Mouse (Mus musculus) spleen, postnatal 14 days (tissue): Measurements from ENCODE around the gene Ndufb3.
"Not testable (repeated sequence)": the region's sequence is repeated elsewhere in the genome, so short reads cannot be mapped to it uniquely, and the experiment has no call there.

Source experiments
- DNase-seq, 2 experiments: peaks; one replicate each; pipeline ENCODE4 v3.0.0; 2021 to 2022; ENCODE audit warnings: low spot score in 2 of 2

Gene Ndufb3

DNA sequence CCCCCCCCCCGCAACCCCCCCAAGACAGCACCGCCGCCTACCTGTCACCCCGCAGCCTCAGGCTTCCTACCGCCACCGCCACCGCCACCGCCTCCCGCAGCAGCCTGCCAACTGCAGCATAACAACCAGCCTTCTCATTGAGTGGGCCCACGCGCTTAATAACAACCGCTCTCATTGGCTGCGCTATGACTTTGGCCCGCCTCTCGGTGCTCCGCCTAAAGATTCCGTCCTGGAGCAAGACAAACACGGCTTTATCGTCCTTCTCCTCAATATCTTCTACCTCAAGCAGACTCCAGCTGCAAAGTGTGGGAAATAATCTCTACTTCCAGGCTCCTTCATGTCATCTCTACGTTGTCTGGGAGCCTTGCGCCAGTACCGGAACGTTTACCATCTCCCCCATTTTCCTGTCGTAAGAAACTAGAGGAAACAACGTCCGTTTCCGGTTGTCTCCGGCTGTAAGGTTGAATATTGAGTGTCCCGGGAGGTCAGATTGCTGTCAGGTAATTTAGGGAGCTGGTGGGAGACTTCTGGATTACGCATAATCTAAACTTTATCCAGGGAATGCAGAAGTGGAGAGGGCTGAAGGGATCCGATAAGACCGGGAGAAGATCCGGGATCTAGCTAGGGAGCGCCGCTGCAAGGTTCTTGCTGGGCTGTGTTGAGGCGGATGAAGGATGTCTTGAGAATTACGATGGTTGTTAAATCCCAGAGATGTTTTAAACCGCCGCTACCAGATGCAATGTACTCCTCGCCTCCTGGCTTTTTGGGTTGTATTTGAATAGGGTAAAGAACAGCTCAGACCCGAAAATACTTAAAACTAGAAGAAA lies at the start of gene Ndufb3, which contains the start of gene Fam126b:
TSS of gene Ndufb3 (plus strand) at position 214 of the 827 bp plus-strand sequence.
TSS of gene Fam126b (minus strand) at position 153 of the 827 bp plus-strand sequence.
- DNase-seq = peak; percentile 76 to 84

DNA sequence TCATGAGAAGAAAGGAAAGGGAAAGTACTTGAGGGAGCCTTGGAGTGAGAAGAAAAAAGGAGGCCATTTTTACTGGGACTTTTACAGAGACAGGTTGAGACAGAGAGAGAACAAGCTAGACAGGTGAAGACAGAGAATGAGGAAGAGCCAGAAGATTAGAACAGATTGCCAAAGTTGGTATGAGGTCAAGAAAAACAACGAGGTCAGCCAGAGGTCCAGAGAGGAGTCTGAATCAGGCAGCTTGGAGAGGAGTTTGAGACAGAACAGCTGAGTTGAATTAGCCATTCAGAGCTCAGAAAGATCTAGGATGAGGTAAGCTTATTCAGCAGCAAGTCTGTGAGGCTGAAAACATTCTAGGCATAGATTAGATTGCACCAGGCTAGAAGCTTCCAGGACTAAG lies 44.8 kb upstream of the Ndufb3 start:
- DNase-seq = no peak

DNA sequence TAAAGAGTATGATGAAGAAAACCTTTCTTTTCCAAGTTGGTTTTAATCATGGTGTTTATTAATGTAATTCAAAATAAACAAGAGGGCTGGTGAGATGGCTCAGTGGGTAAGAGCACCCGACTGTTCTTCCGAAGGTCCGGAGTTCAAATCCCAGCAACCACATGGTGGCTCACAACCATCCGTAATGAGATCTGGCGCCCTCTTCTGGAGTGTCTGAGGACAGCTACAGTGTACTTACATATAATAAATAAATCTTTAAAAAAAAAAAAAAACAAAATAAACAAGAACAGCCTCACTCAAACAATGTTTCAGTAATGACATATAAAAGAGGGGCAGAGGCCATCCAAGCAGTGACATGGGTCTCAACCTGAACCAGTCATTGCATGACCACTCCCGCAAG lies 25.8 kb upstream of the Ndufb3 start:
- not testable (repeated sequence) for DNase-seq

DNA sequence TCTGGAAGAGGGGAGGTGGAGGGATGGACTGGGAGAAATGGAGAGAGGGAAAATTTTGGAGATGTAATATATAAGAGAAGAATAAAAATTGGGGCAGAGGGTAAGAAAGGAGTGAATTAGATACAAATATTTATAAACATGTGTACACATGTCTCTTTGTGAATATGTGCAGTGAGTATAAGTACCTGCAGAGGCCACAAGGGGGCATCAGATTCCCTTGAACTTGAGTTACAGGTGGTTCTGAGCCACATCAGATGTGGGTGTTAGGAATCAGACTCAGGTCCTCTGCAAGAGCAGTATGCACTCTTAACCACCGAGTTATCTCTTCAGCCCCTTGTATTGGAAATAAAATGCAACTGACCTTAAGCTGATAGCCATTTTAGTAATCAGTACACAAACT lies 23.7 kb upstream of the Ndufb3 start:
- DNase-seq = peak in 1 of 2 experiments; percentile 55

DNA sequence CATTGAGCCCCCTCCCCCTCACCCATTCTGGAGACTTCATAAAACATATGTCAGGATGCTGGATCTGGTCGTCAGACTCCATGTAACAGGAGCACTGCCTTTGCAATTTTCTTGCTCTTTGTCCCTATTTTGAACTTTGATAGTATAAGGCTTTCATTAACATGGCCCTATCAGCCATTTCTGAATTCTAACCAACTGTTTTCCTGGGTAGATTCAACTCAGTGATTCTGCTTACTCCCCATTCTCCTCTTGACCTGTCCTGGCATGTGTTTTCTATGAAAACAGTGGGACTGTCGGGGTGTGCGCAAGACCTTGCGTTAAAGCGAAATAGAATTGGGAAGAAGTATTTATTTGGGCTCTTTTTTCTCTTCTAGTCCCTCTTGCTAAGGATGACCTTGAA lies 21.2 kb upstream of the Ndufb3 start:
- no peak for DNase-seq

DNA sequence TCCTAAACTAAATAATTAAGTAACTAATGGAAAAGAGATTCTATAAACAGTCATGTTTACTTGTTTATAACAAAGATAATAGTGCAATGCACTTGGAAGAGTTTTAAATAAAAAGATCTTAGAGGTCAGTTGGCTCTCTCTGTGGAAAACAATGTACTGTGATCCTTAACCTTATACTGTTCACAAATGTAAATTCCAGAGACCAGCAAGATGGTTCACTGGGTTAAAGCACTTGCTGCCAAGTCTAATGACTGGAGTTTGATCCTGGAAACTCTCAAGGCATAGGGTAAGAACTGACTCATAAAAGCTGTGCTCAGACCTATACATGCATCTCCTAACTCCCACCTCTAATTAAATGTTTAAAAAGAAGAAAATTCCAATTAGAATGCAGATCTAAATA lies 19.6 kb upstream of the Ndufb3 start:
- no peak for DNase-seq

DNA sequence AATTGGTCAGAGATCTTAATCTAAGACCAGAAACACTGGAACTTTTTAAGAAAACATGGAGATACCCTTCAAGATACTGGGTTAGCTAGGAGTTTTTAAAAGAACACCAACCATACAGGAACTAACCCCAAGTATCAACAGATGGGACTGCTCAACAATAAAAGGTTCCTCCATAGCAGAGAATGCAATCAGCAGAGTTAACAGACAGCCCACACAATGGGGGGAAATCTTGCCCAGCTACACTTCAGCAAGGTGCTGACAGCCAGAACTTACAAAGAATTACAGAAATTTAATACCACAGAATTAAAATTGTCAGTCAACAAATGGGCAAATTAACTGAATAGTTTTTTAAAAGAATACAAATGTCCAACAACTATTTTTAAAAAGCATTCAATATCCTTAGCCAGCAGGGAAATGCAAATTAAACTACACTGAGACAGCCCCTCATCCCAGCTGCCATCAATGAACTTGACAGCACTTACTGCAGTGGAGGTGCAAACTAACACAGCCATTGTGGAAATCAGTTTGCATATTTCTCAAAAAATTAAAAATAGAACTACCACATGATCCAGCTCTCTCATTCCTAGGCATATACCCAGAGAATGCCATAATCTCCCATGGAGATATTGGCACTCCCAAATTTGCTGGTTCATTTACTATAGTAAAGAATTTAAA lies 17.6 kb upstream of the Ndufb3 start:
- no peak for DNase-seq

DNA sequence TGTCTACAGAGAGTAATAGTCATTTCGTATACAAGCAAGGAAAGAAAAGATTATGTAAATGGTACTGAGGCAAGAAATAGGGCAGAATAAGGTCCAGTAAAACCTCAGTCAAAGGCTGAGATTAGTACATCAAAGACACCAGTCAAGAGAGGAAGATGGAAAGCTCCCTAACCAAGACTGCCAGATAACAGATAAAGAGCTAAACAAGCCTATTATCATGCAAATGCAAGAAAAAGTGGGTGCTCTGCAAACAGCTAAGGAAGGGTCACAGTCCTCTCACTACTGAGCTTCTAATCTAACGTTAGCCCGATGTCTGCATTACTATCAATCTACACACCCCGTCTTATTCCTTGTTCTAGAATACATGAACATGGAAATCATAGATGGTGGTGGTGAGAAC lies 15.7 kb upstream of the Ndufb3 start:
- DNase-seq = no peak

DNA sequence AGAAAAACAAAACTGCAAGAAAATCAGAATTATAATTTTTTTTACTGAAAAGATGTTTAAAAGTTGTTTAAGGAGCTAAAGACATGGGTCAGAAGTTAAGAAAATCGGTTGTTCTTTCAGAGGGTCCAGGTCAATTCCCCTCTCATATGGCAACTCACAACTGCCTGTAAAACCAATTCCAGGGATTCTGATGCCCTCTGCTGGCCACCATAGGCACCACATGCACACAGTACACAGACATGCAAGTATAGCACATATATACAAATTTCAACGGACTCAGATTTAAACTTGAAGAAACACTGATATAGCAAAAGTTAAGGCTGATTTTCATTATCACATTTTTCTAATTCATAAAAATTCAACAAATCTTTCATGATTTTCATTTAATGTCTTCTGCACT lies 7.0 kb upstream of the Ndufb3 start:
- peak in 1 of 2 experiments; percentile 38 for DNase-seq

DNA sequence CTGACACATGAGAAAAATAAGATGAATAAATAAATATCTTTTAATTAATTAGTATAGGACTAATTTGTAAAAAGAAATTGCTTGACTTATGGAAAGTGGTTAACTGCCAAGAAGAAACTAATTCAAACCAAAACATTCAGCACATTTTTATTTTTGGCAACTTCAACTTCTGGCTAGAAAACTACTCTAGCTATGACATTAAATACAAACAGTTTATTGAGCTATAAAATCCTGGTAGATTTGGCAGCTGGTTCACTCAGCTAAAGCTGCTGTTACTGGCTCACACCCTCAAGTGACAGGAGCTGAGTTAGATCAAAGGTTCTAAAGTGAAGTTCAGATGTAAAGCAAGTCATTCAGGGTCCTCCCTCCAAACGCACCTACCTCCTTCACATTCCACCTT lies 3.6 kb upstream of the Ndufb3 start:
- no peak for DNase-seq

DNA sequence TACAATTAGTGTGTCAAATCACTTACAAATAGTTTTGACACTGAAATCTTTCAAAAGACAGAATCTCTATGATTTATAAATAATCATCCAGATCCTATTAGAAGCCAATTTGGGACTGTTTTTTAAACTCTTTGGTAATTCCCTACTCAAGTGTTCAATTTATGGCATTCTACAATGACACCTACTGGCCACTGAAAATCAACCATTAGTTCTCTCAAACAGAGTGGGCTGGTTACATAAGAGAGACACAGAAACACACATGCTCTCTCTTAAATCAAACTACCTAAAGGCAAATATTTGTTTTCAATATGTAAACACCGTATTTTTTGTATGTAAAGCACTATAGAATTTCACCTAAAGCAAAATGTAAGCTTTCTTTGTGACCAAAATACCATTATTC lies 1.9 kb upstream of the Ndufb3 start:
- DNase-seq = no peak

DNA sequence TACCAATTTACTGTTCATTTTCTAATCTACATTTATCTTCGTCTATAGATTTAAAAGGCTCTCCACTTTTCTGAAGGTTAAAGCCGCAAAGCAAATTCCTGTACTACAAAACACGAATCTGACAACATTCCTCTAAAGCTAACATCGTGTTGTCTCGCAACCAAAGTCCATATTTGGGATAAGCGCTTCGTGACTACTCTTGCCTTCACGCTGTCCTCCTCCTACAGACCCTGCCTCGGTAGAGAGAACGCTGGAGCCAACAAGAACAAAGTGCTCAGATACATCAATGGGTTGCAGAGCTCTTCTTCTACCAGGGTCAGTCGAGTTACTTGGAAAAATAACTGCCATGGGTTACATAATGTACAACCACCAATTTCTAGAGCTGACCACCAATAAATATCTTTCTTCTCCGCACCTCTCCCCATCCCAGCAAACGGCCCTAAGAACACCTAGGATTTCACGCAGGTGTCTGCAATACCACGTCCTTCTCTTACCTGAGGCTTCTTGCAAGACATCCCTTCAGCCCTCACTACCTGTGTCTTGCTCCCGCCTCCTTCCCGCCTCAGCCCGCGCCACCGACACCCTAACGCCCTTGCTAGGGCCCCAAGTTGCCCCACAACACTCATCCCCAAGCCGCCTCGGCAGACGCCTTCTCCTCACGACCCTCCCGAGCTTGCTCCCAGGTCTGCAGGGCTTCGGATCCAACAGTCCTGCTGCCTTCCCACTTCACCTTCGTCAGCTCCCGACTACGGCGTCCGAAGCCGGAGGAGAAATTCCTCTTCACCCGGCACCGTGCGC lies 612 bp upstream of the Ndufb3 start:
- DNase-seq = peak in 1 of 2 experiments; percentile 9

DNA sequence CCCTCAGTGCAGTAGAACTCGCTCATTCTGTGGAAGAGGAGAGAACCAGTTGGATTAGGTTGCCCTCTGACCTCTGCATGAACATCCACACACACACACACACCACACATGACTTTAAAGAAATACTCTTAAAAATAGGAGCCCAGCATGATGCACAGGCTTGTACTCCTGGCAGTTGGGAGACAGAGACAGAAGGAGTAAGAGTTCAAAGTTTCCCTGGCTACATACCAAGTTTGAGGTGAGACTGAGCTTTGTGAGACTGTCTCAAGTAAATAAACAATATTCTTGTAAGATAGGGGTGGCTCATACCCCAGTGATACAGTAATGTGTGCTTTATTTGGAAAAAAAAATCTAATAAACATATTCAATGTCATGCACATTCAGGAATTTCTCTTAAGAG lies 1.3 kb downstream of the Ndufb3 start:
- no peak for DNase-seq

DNA sequence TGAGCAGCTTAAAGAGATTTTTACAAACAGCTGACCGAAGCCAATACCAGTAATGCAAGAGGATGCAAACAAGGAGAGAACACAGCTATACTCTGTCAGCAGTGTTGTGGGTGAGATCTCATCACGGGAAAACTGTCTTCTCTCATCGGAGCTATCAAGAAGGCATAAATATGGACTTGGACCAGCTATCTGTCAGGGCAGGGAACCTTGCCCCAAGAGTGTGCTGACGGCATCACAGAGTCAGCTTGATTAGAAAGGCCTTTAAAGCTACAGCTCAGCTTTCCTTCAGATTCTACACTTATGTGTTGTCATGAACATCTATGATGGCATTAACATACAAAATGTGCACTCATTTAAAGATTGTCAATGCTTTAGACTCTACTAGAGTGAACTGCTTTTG lies 16.5 kb downstream of the Ndufb3 start:
- DNase-seq = no peak

DNA sequence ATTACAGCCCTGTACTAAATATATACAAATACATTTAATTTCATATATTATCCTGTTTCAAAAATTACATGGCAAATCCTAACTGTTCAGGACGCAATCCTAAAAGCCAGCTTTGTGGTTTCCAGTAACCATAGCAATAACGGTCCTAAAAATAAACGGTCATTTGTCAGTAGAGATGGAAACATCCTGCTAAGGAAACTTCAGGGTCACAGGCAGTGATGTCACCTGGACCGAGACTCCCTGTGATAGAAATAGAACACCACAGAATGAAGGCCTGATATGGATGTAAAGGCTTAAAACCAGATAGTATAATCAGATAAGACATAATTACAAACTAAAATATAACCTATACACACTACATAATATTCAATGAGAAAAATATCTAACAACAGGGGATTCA lies 17.6 kb downstream of the Ndufb3 start:
- DNase-seq = no peak

DNA sequence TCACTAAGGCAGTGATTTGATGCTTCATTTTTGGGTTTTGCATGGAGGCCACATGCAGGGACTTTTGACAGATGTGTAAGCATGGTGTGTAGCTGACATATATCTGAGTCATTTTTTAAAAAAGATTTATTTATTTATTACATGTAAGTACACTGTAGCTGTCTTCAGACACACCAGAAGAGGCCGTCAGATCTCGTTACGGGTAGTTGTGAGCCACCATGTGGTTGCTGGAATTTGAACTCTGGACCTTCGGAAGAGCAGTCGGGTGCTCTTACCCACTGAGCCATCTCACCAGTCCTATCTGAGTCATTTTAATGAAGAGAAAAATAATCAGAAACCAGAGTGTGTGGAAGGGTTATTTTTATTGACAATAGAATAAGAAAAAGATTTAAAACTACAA lies 23.4 kb downstream of the Ndufb3 start:
- DNase-seq = not testable (repeated sequence)

DNA sequence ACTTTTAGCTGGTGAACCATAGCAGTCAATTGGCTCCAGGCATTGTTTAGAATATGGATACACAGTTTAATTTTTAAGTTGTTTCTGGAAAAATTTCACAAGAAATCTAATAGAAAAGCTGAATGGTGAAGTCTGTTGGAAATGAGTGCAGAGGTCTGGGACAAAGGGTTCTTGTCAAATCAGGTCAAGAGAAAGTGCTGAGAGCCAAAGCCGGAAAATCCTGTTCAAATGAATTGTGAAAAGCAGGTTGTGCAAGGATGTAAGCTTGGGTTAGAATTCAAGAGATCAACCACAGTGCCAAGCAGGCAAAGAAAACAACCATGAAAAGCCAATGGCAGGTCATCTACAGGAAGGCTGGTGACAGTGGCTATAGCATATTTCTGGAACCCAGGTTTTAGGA lies 24.0 kb downstream of the Ndufb3 start:
- DNase-seq = no peak

DNA sequence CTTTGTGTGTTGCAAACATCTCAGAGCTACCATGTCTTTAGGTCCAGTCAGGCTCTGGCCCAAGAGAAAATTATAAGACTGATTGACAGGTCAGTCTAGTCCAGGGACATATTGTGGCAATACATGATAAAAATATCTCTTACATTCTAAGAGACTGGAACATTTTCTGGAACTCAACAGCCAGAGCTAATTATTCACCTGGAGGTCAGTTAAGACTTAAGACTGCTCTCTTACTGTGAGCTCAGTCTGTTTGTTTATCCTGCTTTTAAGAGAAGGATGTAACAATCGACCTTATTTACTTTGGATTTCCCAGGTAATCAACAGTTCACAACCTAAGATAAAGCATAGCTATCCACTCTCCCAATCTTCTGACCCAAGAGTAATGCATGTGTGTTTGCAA lies 24.4 kb downstream of the Ndufb3 start:
- DNase-seq = no peak

DNA sequence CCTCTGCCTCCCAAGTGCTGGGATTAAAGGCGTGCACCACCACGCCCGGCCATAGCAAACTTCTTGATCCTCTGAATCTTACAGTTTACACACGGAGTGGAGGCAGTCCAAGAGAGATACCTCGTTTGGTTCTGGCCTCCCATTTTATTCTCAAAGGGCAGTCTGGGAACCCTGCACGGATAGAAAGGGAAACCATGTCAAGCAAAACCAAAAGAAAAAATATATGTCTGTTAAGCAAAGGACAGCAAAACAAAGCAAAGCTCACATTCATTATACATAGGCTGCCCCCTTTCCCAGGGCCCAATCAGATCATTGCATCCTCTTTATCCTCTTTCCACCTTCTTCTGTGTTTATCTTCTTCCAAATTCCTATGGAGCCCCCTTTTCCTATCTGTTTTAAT lies 27.6 kb downstream of the Ndufb3 start:
- peak in 1 of 2 experiments; percentile 14 for DNase-seq

DNA sequence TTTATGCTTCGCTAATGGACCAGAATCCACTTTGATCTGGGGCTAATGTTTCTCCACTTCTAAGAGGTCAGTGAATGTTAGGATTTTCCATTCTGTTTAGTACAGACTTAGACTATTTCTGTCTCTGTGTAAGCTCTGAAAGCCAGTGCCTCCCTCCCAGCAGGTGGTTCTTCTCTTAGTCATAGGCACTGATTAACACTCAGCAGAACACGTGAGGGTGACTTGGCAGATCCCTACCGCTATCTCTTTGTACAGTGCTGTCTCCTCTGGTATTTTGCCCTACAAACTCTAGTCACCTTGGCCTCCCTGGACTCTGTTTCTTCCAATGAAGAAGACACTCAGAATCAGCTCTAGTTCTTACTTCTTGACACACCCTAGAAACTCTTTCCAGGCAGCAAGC lies 28.2 kb downstream of the Ndufb3 start:
- no peak for DNase-seq

DNA sequence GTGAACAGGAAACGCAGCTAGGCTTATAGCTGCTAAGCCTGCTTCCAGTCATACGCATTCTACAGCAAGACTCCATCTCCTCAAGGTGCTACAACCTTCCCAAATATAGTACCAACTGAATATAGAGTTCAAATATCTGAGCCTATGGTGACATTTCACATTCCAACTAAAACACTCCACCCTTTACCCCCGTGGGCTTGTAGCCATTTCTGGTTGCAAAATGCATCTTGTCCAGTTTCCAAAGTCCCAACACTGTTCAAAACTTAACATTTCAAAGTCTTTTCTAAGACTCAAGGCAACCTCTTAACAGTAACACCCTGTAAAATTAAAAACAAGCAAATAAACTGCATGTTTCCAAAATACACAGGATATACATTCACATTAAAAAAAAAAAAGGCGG lies 29.0 kb downstream of the Ndufb3 start:
- no peak for DNase-seq

DNA sequence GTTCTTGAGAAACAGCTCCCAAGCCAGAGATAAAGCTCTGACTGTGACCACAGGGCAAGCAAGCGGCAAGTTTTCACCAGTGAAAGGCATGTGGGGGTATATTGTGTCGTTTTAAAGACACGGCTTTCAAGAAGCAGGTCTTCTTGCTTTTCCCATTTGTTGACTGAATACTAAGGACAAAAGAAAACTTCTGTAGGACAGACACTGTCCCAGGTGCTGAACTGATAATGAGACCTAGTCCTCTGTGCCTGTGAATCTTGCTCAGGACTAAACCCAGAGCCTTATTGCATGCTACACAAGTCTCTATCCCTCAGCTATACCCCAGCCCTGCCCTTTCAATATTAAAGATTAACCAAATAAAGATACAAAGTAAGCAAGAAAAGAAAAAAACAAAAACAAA lies 30.0 kb downstream of the Ndufb3 start:
- DNase-seq = no peak
